1 mouse cellular context compared by ENCODE assay signal in genomic region chr4:139307916-139308315, GRCm38 (mm10).
TF ChIP-seq lines count a peak whose summit lies in the region.

No protein-coding gene starts in this region.

TF ChIP-seq in CH12.LX, 34 proteins besides CTCF, POLR2A, EP300 and RAD21:
- TF ChIP-seq SMC3 (IDR thresholded peaks at IDR 0.05; ENCODE audit: low read depth, low read length): no peak
- TF ChIP-seq KAT2A (IDR thresholded peaks at IDR 0.05; ENCODE audit: insufficient replicate concordance, low read length): no peak
- TF ChIP-seq USF1 (IDR thresholded peaks at IDR 0.05; ENCODE audit: low read depth, low read length): no peak
- TF ChIP-seq ZC3H11A (IDR thresholded peaks at IDR 0.05; ENCODE audit: low read depth, low read length): no peak
- 0 out of 2 replicates have a peak, but pooled peaks have one; percentile 37 for TF ChIP-seq ELF1 (IDR thresholded peaks at IDR 0.05; ENCODE audit: low read depth, low read length)
- no peak for TF ChIP-seq UBTF (IDR thresholded peaks at IDR 0.05; ENCODE audit: low read depth, low read length)
- TF ChIP-seq IRF4 (IDR thresholded peaks at IDR 0.05; ENCODE audit: low read depth, low read length): peak; percentile 18; the same call in 1 of the 2 replicates
- no peak for TF ChIP-seq MXI1 (IDR thresholded peaks at IDR 0.05; ENCODE audit: low read depth, low read length)
- TF ChIP-seq ZKSCAN1 (IDR thresholded peaks at IDR 0.05; ENCODE audit: borderline replicate concordance, low read depth, low read length): no peak
- TF ChIP-seq MAZ (IDR thresholded peaks at IDR 0.05; ENCODE audit: low read depth, low read length): no peak
- TF ChIP-seq MAX (IDR thresholded peaks at IDR 0.05; ENCODE audit: low read length): 0 out of 2 replicates have a peak, but pooled peaks have one; percentile 24
- TF ChIP-seq CHD1 (IDR thresholded peaks at IDR 0.05; ENCODE audit: low read depth, low read length): no peak
- no peak for TF ChIP-seq HCFC1 (IDR thresholded peaks at IDR 0.05; ENCODE audit: low read depth, low read length)
- no peak for TF ChIP-seq E2F4 (IDR thresholded peaks at IDR 0.05; ENCODE audit: insufficient replicate concordance, low read depth, low read length)
- no peak for TF ChIP-seq TCF12 (IDR thresholded peaks at IDR 0.05; ENCODE audit: low read depth, low read length)
- no peak for TF ChIP-seq BHLHE40 (IDR thresholded peaks at IDR 0.05; ENCODE audit: low read depth, low read length)
- no peak for TF ChIP-seq JUN (IDR thresholded peaks at IDR 0.05; ENCODE audit: insufficient read depth, low read depth, low read length)
- no peak for TF ChIP-seq PAX5 (IDR thresholded peaks at IDR 0.05; ENCODE audit: low read length)
- TF ChIP-seq TBP (conservative IDR thresholded peaks at IDR 0.05; ENCODE audit: low read depth, low read length): no peak
- TF ChIP-seq GABPA (IDR thresholded peaks at IDR 0.05; ENCODE audit: insufficient replicate concordance, low read depth, low read length): no peak
- TF ChIP-seq MYC (IDR thresholded peaks at IDR 0.05; ENCODE audit: low read depth, low read length): no peak
- no peak for TF ChIP-seq CHD2 (IDR thresholded peaks at IDR 0.05; ENCODE audit: low read length)
